Mouse (Mus musculus) adrenal gland (tissue): ENCODE results near the gene Cfap126.
"Not testable (repeated sequence)": the region's sequence is repeated elsewhere in the genome, so short reads cannot be mapped to it uniquely, and the experiment has no call there.

Experiments
- intact Hi-C: fragments of 180-260 bp; cut with DNase I; formaldehyde crosslinking; loops from one replicate; pipeline ENCODE4 v1.15.1; 2025

The Cfap126 gene

DNA sequence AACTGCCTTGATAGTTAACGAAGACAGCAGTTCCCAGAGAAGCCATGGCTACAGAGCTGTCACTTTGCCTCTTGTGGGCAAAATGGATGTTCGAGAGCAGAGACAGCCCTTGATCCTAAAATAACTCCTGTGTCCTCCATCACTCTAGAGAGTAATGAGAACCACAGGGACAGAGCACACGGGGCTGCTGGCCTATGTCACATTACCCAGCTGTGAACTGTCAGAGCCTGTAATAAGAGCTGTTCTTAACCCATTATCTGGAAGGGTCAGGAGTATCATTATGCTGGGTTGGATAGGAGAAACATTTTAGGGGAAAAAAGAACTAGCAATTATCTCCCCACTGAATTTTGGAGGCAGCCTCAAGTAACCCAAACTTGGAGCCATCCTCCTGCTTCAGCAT is 7.2 kb downstream of the Cfap126 start:
- intact Hi-C loops = no loop called here

- intact Hi-C loops = no loop called here
Observed at GRCm38 (mm10) chr1:171121839-171122238, 8.1 kb downstream of the Cfap126 start.

DNA sequence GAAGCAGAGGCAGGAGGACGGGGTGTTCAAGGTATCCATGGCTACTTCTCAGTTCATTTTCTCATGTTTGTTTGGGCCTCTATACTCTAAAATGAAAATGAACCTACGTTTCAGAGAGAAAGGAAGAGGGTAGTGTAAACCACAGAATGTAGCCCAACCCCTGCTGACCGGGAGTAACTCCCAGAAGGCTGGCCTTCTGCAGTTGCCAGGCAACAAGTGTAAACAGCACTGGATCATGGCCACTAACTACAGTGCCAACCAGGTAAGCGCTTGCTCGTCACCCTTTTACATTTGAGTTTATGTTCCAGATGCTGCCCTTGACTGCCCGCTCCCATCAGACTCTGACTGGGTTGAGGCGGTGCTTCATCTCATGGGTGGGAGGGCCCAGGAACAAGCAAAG is 9.2 kb downstream of the Cfap126 start:
- intact Hi-C loops = no loop called here

- intact Hi-C loops = no loop called here
Observed at GRCm38 (mm10) chr1:171124398-171124797, 10.7 kb downstream of the Cfap126 start.

DNA sequence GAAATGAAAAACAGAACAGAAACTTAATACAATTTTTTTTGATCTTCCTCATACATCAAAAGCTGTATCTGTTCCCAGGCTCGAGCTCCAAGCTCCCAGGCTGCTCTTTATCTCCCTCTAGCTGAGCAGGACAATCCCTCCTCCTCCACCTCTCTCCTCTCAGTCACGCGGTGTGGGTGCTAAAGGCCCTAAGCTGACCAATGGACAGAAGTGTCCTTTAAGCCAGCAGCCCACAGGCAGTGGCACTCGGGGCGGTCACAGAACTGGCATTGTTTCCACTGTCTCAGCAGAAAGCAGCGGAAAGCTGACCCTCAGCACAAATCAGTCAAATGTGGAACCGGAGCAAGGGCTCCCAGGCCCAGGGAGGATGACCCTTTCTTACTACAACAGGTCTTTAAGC is 15.5 kb downstream of the Cfap126 start:
- intact Hi-C loops = no loop called here

DNA sequence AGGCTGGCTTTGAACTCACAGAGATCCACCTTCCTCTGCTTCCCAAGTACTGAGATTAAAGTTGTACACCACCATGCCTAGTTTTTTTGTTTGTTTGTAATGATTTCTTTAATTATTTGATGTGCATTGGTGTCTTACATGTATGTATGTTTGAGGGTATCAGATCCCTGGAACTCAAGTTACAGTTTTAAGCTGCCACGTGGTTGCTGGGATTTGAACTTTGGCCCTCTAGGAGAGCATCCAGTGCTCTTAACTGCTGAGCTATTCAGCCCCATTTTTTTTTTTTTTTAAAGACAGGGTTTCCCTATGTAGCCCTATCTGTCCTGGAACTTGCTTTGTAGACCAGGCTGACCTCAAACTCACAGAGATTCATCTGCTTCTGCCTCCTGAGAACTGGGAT is 17.3 kb downstream of the Cfap126 start:
- intact Hi-C loops = no loop called here

GRCm38 (mm10) chr1:171135600-171135999 is 21.9 kb downstream of the Cfap126 start:
- intact Hi-C loops = no loop called here

DNA sequence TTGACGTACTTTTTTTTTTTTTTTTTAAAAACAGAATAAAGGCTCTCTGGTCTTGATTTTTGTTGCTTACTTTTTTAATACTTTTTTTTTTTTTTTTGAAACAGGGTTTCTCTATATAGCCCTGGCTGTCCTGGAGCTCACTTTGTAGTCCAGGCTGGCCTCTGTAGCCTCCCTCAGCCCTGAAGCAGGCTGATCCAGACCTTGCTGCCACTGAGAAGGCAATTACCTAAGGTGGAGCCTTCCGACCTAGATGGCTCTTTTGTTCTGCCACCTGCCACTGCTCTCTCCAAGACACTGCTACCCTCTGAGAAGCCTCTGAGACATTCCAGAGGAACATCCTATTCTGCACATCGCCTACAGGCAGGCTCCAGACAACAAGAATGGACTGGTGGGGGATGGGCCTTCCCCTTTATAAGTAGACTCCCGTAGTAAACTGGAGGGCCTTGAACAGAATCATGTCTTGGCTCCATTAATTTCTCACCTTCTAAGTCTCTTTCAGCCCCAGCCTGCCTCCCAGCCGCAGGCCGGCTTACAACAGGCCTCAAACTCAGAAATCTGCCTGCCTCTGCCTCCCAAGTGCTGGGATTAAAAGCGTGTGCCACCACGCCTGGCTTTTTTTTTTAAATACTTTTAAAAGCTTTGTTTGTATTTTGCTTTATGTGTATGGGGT is 23.9 kb downstream of the Cfap126 start:
- intact Hi-C loops = not testable (repeated sequence)

DNA sequence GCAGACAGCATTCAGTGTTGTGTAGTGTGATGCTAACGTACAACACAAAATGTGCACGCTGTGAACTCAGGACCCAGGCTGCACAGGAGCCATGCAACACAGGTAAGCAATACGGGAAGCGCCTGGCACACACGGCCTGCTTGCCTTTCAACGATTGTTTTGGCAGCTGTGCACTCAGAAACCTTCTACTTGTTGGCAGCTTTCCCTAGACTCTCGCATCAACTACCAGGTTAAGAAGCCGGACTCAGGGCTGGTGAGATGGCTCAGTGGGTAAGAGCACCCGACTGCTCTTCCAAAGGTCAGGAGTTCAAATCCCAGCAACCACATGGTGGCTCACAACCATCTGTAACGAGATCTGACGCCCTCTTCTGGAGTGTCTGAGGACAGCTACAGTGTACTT is 29.3 kb downstream of the Cfap126 start:
- intact Hi-C loops = not testable (repeated sequence)

- intact Hi-C loops = no loop called here
Observed at GRCm38 (mm10) chr1:171149974-171150760, 36.4 kb downstream of the Cfap126 start, which contains the start of the genes Sdhc and Mpz. Gene Sdhc (minus strand): TSS chr1:171150603. Gene Mpz (plus strand): TSS chr1:171150711.

DNA sequence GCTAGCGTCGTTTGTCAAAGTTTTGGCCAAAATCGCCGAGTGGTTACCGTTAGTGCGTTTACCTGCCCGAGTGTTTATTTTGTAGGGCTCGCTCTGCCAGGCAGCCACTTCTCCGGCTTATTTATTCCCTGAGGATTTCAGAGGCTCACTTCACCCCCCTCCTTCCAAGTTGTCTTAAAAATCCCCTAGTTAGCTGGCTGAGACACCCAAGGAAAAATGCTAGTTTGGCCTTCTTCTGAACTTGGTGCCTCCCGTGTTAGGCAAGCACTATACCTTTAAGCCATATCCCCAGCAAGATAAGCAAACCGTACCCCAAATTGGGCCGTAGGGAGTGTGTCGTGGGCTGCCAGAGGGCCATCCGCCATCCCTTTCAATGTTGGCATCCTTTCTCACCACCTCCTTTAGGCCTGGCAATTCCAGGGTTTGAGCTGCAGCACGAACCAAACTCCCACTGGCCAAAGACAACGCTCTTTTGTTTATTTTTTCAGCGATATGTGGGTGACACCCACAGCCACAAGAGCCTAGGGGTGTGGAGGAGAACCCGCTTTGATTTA is 37.2 kb downstream of the Cfap126 start:
- intact Hi-C loops = no loop called here

DNA sequence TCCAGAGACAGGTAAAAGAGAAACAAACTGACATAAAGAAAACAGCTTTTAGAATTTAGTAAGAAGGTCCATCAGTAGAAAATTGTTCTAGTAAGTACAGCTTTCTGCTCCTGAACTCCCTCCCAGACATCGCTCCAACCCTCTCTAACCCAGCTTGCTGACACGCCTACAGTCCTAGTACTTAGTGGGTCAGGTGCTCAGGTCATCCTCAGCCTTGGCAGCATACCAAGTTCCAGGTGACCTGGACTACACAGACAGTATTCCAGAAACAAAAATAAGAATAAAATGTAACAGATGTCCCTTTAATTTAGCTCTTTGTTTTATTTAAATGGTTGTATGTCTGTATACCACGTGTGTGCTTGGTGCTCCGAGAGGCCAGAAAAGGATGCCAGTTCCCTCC is 38.2 kb downstream of the Cfap126 start:
- intact Hi-C loops = no loop called here

DNA sequence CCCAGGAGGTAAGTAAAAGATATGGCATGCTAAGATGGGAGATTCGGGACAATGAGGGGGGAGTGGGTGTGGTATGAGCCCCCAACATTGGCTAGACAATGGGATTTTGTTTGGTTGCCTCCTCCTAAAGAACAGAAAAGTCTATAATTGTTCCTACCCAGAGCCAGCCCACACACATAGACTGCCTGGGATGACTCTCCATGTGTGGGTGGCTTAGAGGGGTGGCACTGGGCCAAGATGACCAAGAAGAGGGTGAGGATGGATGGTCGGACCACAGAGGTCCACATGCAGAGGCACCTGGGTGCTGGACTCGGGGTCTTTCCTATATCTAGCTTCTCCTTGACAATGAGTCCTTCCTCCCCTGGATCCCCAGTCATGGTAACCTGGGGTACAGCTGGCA is 42.9 kb downstream of the Cfap126 start:
- intact Hi-C loops = no loop called here

DNA sequence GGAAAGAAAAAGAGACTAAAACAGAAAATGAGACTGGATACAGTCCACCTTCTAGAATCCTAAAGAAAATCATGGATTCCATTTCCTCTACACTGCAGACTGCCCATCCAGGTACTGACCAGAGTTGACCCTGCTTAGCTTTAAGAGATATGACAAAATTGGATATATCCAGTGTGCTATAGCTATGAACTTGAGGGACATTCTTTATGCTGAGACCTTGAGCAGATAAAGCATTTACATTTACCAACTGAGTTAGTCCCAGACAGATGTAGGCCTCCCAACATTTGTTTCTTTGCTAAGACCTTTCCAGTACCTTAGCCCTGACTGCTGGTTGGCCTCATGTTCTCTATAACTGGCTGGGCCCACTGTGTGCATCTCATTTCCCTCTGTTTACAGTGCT is 44.2 kb downstream of the Cfap126 start:
- intact Hi-C loops = no loop called here

GRCm38 (mm10) chr1:171159485-171159975 is 45.8 kb downstream of the Cfap126 start:
- intact Hi-C loops = no loop called here

GRCm38 (mm10) chr1:171162526-171162925 is 48.8 kb downstream of the Cfap126 start:
- intact Hi-C loops = no loop called here

DNA sequence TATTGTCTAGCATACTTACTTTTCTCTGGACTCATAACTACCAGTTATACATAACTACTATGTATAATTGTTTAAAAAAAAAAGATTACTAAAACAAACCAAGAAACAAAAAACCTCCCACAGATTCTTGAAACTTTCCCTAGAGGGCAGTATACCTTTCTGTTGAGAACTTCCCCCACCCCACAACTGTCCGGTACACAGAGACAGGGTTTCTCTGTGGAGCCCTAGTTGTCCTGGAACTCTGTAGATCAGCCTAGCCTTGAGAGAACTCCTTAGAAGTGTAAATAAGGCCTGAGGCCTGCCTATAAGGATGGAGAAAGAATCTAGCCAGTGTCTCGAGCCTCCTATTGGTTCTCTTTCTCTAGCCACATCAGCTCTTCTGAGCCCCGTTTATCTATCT is 50.5 kb downstream of the Cfap126 start:
- intact Hi-C loops = loop anchor here (2.0 kb wide), 1 partner anchor 57 kb away; no protein-coding TSS in a partner anchor

GRCm38 (mm10) chr1:171165629-171166345 is 52.1 kb downstream of the Cfap126 start:
- intact Hi-C loops = loop anchor here (2.0 kb wide), 1 partner anchor 55 kb away; no protein-coding TSS in a partner anchor

GRCm38 (mm10) chr1:171168906-171169305 is 55.2 kb downstream of the Cfap126 start:
- intact Hi-C loops = no loop called here

- intact Hi-C loops = loop anchor here (5.0 kb wide), 1 partner anchor 37 kb away; no protein-coding TSS in a partner anchor
Observed at GRCm38 (mm10) chr1:171169913-171170312, 56.2 kb downstream of the Cfap126 start.

DNA sequence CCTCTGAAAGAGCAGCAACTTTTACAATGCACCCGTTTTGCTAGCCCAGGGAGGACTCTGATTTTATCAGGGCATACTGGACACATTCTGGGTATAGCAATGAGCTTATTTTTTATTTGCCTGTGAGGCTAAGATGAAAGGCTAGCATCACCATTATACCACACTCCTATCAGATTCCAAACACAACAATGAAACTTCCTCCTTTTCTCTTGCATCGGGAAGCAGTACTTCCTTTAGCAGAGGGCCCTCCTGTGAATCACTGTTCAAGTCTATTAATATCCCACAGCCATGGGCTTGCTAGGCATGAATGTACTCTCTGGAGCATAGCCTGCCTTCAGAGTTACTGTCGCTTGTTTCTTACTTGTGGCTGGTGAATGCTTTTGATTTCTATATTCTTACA is 57.4 kb downstream of the Cfap126 start:
- intact Hi-C loops = loop anchor here (5.0 kb wide), 1 partner anchor 36 kb away; no protein-coding TSS in a partner anchor
